Mouse (Mus musculus): ENCODE data around the gene Rtn4rl1. TPM values are rescaled to one million over a fixed set of nuclear protein-coding genes. Genes with fewer than 3 reads are reported as not detected.

Gene Rtn4rl1
- total and polyA plus RNA-seq, 2 experiments from 2014 or later, result 11.0 to 15.6 TPM

GRCm38 (mm10) chr11:75249588-75249987 lies 56.0 kb downstream of the Rtn4rl1 start:
- Histone ChIP-seq H3K27ac (ENCODE audit: low read depth, low read length) (no peak overlapping the region), H3K4me1 (ENCODE audit: insufficient read depth) (0 out of 2 replicates have a peak, but pooled peaks cover 3% of the 10 kb centered on the region), H3K9me3 (ENCODE audit: low read length) (no peaks in the 10 kb centered on the region), H3K36me3 (ENCODE audit: insufficient read depth) (no peaks in the 10 kb centered on the region), H3K27me3 (ENCODE audit: insufficient read depth, low read length) (no peaks in the 10 kb centered on the region), H3K4me2 (ENCODE audit: low read depth) (no peak overlapping the region), H3K4me3 (ENCODE audit: low read depth, low read length) (no peak overlapping the region), H3K9ac (no peak overlapping the region)
- no peak for ATAC-seq
- DNase-seq, result no peak
- WGBS, result 85% methylated on average over 9 of the region's 9 CpGs
- TF ChIP-seq CTCF (IDR thresholded peaks at IDR 0.05; ENCODE audit: low read depth), result no peak

GRCm38 (mm10) chr11:75251006-75251512 lies 57.5 kb downstream of the Rtn4rl1 start:
- no peaks in the 10 kb centered on the region for H3K9me3 ChIP-seq (ENCODE audit: low read length)
- ATAC-seq (no peak), DNase-seq (no peak)
- no peak overlapping the region for H3K4me2 ChIP-seq (ENCODE audit: low read depth)
- H3K36me3 ChIP-seq (ENCODE audit: insufficient read depth), result no peaks in the 10 kb centered on the region
- no peak for TF ChIP-seq CTCF (IDR thresholded peaks at IDR 0.05; ENCODE audit: low read depth)
- WGBS, result 74% methylated on average over 4 of the region's 4 CpGs
- H3K9ac ChIP-seq, result no peak overlapping the region
- H3K4me1 ChIP-seq (ENCODE audit: insufficient read depth), result peaks cover 3% of the 10 kb centered on the region; the same call in 1 of the 2 replicates
- H3K27ac ChIP-seq (ENCODE audit: low read depth, low read length), result no peak overlapping the region
- no peak overlapping the region for H3K4me3 ChIP-seq (ENCODE audit: low read depth, low read length)
- no peaks in the 10 kb centered on the region for H3K27me3 ChIP-seq (ENCODE audit: insufficient read depth, low read length)

GRCm38 (mm10) chr11:75251557-75252070 lies 58.0 kb downstream of the Rtn4rl1 start:
- no peak for ATAC-seq
- H3K9me3 ChIP-seq (ENCODE audit: low read length), result no peaks in the 10 kb centered on the region
- no peak overlapping the region for H3K9ac ChIP-seq
- 51% methylated on average over 7 of the region's 7 CpGs for WGBS
- H3K4me3 ChIP-seq (ENCODE audit: low read depth, low read length), result no peak overlapping the region
- no peak for DNase-seq
- no peak for TF ChIP-seq CTCF (IDR thresholded peaks at IDR 0.05; ENCODE audit: low read depth)
- no peak overlapping the region for H3K4me2 ChIP-seq (ENCODE audit: low read depth)
- no peaks in the 10 kb centered on the region for H3K36me3 ChIP-seq (ENCODE audit: insufficient read depth)
- H3K4me1 ChIP-seq (ENCODE audit: insufficient read depth), result peaks cover 3% of the 10 kb centered on the region; the same call in 1 of the 2 replicates
- H3K27me3 ChIP-seq (ENCODE audit: insufficient read depth, low read length), result no peaks in the 10 kb centered on the region
- no peak overlapping the region for H3K27ac ChIP-seq (ENCODE audit: low read depth, low read length)

- Histone ChIP-seq H3K4me1 (ENCODE audit: insufficient read depth) (peaks cover 3% of the 10 kb centered on the region; the same call in 1 of the 2 replicates), H3K27me3 (ENCODE audit: insufficient read depth, low read length) (no peaks in the 10 kb centered on the region), H3K4me2 (ENCODE audit: low read depth) (no peak overlapping the region), H3K9me3 (ENCODE audit: low read length) (no peaks in the 10 kb centered on the region), H3K36me3 (ENCODE audit: insufficient read depth) (no peaks in the 10 kb centered on the region), H3K27ac (ENCODE audit: low read depth, low read length) (no peak overlapping the region), H3K9ac (no peak overlapping the region), H3K4me3 (ENCODE audit: low read depth, low read length) (no peak overlapping the region)
- ATAC-seq, result no peak
- no peak for DNase-seq
- TF ChIP-seq CTCF (IDR thresholded peaks at IDR 0.05; ENCODE audit: low read depth), result no peak
- 73% methylated on average over 13 of the region's 13 CpGs for WGBS
Measured at GRCm38 (mm10) chr11:75254252-75254912, 60.8 kb downstream of the Rtn4rl1 start.

- Histone ChIP-seq H3K36me3 (ENCODE audit: insufficient read depth) (no peaks in the 10 kb centered on the region), H3K27ac (ENCODE audit: low read depth, low read length) (no peak overlapping the region), H3K27me3 (ENCODE audit: insufficient read depth, low read length) (no peaks in the 10 kb centered on the region), H3K4me2 (ENCODE audit: low read depth) (no peak overlapping the region), H3K9me3 (ENCODE audit: low read length) (no peaks in the 10 kb centered on the region), H3K4me1 (ENCODE audit: insufficient read depth) (peaks cover 3% of the 10 kb centered on the region; the same call in 1 of the 2 replicates), H3K4me3 (ENCODE audit: low read depth, low read length) (no peak overlapping the region), H3K9ac (no peak overlapping the region)
- WGBS, result 72% methylated on average over 5 of the region's 5 CpGs
- ATAC-seq, result no peak
- no peak for TF ChIP-seq CTCF (IDR thresholded peaks at IDR 0.05; ENCODE audit: low read depth)
- no peak for DNase-seq
Measured at GRCm38 (mm10) chr11:75255330-75255729, 61.7 kb downstream of the Rtn4rl1 start.

GRCm38 (mm10) chr11:75257056-75257648 lies 63.6 kb downstream of the Rtn4rl1 start:
- Histone ChIP-seq H3K4me3 (ENCODE audit: low read depth, low read length) (no peak overlapping the region), H3K4me1 (ENCODE audit: insufficient read depth) (peaks cover 3% of the 10 kb centered on the region; the same call in 1 of the 2 replicates), H3K27me3 (ENCODE audit: insufficient read depth, low read length) (no peaks in the 10 kb centered on the region), H3K4me2 (ENCODE audit: low read depth) (no peak overlapping the region), H3K9me3 (ENCODE audit: low read length) (no peaks in the 10 kb centered on the region), H3K36me3 (ENCODE audit: insufficient read depth) (no peaks in the 10 kb centered on the region), H3K27ac (ENCODE audit: low read depth, low read length) (no peak overlapping the region), H3K9ac (no peak overlapping the region)
- peak; percentile 67 for ATAC-seq
- no peak for DNase-seq
- WGBS, result 53% methylated on average over 4 of the region's 4 CpGs
- TF ChIP-seq CTCF (IDR thresholded peaks at IDR 0.05; ENCODE audit: low read depth), result no peak

GRCm38 (mm10) chr11:75259416-75259815 lies 65.8 kb downstream of the Rtn4rl1 start:
- 68% methylated on average over 6 of the region's 6 CpGs for WGBS
- TF ChIP-seq CTCF (IDR thresholded peaks at IDR 0.05; ENCODE audit: low read depth), result no peak

More at GRCm38 (mm10) chr11:75259416-75259815, 65.8 kb downstream of the Rtn4rl1 start:
- no peaks in the 10 kb centered on the region for H3K9me3 ChIP-seq (ENCODE audit: low read length)
- H3K4me2 ChIP-seq (ENCODE audit: low read depth), result no peak overlapping the region
- H3K36me3 ChIP-seq (ENCODE audit: insufficient read depth), result no peaks in the 10 kb centered on the region
- DNase-seq (no peak), ATAC-seq (no peak)
- H3K9ac ChIP-seq, result no peak overlapping the region
- H3K4me3 ChIP-seq (ENCODE audit: low read depth, low read length), result no peak overlapping the region
- no peaks in the 10 kb centered on the region; the same call in 1 of the 2 replicates for H3K4me1 ChIP-seq (ENCODE audit: insufficient read depth)
- no peak overlapping the region for H3K27ac ChIP-seq (ENCODE audit: low read depth, low read length)
- H3K27me3 ChIP-seq (ENCODE audit: insufficient read depth, low read length), result no peaks in the 10 kb centered on the region

All from forebrain, postnatal 0 days (tissue).